Mouse (Mus musculus) WW6 (cell line): ENCODE data around the gene Bank1.
"Not testable (repeated sequence)": the region's sequence is repeated elsewhere in the genome, so short reads cannot be mapped to it uniquely, and the experiment has no call there.

Experiments used
- DNase-seq: peaks from one replicate; pipeline ENCODE4 v3.0.0-alpha.2; 2013; ENCODE audit warnings: low read depth, low spot score

The Bank1 gene

GRCm38 (mm10) chr3:136325783-136326182 lies at the start of gene Bank1:
Bank1 (minus strand) TSS chr3:136326066.
- no peak for DNase-seq

DNA sequence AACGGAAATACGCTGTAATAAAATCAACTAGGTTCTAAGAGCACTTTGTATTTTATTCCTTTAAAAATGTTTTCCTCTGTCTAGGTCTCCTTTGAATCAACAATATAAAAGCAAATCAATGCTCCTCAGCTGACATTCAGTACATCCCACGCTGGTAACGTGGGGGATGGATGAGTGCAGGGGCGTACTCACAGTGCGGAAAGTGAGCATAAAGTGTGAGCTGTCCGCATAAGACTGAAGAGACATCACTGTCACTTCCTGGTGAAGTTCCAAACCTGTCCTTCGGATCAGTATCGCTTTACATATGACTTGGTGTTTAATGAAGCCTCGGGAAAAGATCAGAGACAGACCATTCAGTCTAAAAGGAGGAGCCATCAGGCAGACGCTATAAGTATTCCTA lies 44.0 kb upstream of the Bank1 start:
- no peak for DNase-seq

GRCm38 (mm10) chr3:136369466-136369865 lies 43.6 kb upstream of the Bank1 start:
- DNase-seq, result no peak

GRCm38 (mm10) chr3:136368505-136368999 lies 42.7 kb upstream of the Bank1 start:
- no peak for DNase-seq

DNA sequence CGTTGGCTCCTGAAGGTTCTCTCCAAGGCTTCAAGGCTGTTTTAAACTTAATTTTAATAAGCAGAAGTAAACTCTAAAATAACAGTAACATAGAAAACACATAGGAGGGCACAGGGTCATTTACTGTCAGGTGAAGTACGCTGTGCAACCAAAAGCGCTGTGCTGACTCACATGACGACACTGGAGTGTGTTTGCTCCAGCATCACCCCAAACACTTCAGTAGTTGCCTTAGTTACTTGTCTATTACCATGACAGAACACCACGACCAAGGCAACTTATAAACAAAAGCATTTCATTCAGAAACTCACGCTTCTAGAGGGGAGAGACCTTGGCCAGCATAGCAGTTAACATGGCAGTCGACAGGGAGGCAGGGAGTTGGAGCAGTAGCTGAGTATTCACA lies 23.8 kb upstream of the Bank1 start:
- DNase-seq, result no peak

- DNase-seq, result no peak
Measured at GRCm38 (mm10) chr3:136348611-136349010, 22.7 kb upstream of the Bank1 start.

- DNase-seq, result no peak
Measured at GRCm38 (mm10) chr3:136347277-136347676, 21.4 kb upstream of the Bank1 start.

GRCm38 (mm10) chr3:136341911-136342310 lies 16.0 kb upstream of the Bank1 start:
- no peak for DNase-seq

DNA sequence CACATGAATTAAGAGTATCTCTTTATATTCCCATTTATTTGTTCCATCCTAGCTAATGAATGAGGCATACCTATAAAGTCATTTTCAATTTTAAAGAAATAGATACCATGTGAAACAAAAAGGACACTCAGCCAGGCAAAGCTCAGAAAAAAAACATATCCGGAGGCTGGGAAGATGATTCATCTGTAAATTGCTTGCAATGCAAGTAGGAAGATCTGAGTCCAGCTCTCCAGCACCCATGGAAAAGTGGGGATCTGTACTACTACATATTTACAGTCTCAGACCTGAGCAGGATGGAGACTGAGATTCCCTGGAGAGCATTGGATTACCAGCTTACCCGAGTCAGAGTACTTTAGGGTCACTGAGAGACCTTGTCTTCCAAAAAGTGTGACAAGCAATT lies 14.0 kb upstream of the Bank1 start:
- no peak for DNase-seq

- DNase-seq, result no peak
Measured at GRCm38 (mm10) chr3:136331135-136331534, 5.3 kb upstream of the Bank1 start.

GRCm38 (mm10) chr3:136330043-136330442 lies 4.2 kb upstream of the Bank1 start:
- DNase-seq, result no peak

GRCm38 (mm10) chr3:136329133-136329532 lies 3.3 kb upstream of the Bank1 start:
- DNase-seq, result no peak

- DNase-seq, result not testable (repeated sequence)
Measured at GRCm38 (mm10) chr3:136324716-136325115, 1.1 kb downstream of the Bank1 start.

DNA sequence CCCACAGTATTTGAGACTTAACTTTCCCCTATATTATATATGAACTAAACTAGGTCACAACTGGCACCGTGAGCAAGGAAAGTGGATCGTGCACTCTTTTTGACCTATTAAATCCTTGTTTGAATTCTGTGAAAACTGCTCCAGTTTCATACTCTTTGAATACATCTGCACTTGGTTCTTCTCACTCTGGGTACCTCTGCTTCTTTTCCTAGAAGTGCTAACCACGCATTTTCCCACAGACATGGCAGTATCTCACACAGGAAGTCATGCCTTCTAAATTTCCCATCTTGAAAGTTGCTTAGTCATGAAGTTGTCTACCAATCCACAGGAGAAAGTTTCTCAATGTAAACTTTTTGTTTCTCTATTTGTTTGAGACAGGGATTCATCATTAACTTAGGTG lies 3.9 kb downstream of the Bank1 start:
- no peak for DNase-seq

GRCm38 (mm10) chr3:136308487-136308886 lies 17.4 kb downstream of the Bank1 start:
- no peak for DNase-seq

DNA sequence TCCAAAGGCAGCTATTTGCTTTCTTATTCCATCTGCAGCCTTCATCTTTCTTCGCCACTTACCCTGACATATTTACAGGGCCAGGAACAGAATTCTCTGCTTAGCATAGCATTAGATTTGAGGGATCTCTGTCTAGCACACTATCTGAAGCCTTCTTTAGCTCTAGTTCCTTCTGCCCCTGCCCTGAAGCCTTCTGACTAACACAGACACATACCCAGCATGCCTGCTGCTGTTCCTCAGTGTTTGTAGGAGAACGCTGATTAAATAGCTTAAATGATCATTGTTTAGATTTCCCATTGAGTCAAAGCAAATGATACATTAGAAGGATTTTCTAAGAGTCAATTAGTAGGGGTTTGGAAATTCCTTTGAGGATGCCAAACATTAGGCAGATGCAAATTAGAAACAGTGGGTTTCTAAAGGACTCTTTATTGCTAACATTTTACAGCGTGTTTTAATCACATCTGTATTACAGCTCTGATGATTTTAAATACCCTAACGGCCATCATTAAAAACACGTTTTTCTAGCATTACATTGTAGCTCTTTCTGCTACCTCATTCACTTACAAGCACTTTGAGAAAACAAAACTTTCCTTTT lies 19.2 kb downstream of the Bank1 start:
- no peak for DNase-seq

GRCm38 (mm10) chr3:136302541-136302940 lies 23.3 kb downstream of the Bank1 start:
- DNase-seq, result no peak

GRCm38 (mm10) chr3:136300810-136301209 lies 25.1 kb downstream of the Bank1 start:
- DNase-seq, result not testable (repeated sequence)

GRCm38 (mm10) chr3:136297355-136297754 lies 28.5 kb downstream of the Bank1 start:
- DNase-seq, result no peak

GRCm38 (mm10) chr3:136295250-136295649 lies 30.6 kb downstream of the Bank1 start:
- no peak for DNase-seq

- no peak for DNase-seq
Measured at GRCm38 (mm10) chr3:136287883-136288282, 38.0 kb downstream of the Bank1 start.

DNA sequence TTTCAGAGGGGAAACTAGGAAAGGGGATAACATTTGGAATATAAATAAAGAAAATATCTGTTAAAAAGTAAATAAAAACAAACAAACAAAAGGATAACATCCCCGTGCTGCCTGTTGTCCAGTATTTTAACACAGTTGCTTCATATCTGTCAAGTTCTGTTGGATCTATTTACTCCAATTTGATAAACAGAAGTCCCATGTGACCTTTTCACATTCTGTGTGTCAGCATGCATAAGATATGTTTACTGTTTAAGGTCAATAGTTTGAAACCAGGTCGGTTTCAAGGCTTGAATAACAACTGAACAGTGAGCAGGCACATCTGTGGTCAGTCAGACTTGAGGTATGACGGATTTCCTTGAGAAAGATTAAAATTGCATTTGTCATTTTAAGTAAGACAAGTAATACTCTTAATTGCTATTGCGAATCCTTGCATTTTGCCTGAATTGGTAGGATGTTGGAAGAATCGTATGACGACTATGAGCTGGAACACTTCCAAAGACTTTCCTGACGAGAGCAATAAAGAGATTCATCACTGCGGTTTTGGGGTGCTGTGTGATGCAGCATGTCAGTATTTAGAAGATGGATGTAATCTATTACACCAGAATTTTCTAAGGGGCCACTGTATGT lies 60.8 kb downstream of the Bank1 start:
- no peak for DNase-seq

- no peak for DNase-seq
Measured at GRCm38 (mm10) chr3:136257761-136258160, 68.1 kb downstream of the Bank1 start.
